Mouse (Mus musculus): ENCODE measurements around the gene Zfp763. TPM values are rescaled to one million over a fixed set of nuclear protein-coding genes. Genes with fewer than 3 reads are reported as not detected.
"Not testable (repeated sequence)": the region's sequence is repeated elsewhere in the genome, so short reads cannot be mapped to it uniquely, and the experiment has no call there.

Gene Zfp763
- 0.26 and 0.34 TPM in 2 replicates for polyA plus RNA-seq (2012; rRNA removed)

GRCm38 (mm10) chr17:33032900-33033891, at the start of gene Zfp763:
Gene Zfp763, minus strand, starts transcription at chr17:33033402.
- peak within 1 kb of the TSS; percentile 66 for H3K4me3 ChIP-seq (ENCODE audit: extremely low read depth, insufficient read depth, insufficient read length)
- TF ChIP-seq POLR2A (IDR thresholded peaks at IDR 0.05; ENCODE audit: low read depth, low read length) (no peak), CTCF (IDR thresholded peaks at IDR 0.05; ENCODE audit: extremely low read depth, insufficient read depth, insufficient read length, insufficient replicate concordance) (no peak)
- peak; percentile 50 to 67 for DNase-seq (ENCODE audit: low read depth in 1 of 2, low spot score in 2 of 2)
- WGBS = 4% methylated on average over 27 of the region's 27 CpGs
- no peaks in the 10 kb centered on the region for H3K27me3 ChIP-seq (ENCODE audit: control insufficient read depth, insufficient read depth, low read length)
- H3K27ac ChIP-seq (ENCODE audit: insufficient read depth, low read length) = no peak within 1 kb of the TSS
- no peaks in the 10 kb centered on the region for H3K36me3 ChIP-seq (ENCODE audit: control insufficient read depth, insufficient read depth, low read length)
- H3K4me1 ChIP-seq (ENCODE audit: control insufficient read depth, insufficient read depth, insufficient read length) = no peaks in the 10 kb centered on the region

DNA sequence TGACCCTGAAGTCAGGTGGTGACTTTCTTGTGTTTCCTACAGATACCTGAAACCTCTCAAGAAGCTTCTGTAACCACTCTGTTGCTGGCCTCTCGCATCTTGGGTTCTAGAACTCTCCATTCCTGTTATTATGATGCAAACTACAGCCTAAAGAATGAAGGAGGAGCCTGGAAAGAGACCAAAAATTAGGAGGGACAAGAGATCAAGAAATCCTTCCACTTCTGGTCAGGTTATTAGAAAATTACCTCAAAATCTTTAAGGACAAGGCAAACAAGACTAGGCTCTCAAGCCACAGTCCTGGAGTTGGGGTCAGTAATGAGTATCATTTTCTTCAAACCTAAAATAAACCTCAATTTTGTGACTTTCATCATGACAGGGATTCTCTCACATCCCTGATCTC, 34.8 kb upstream of the Zfp763 start, which contains the start of gene 4921501E09Rik:
4921501E09Rik (minus strand) TSS at position 101 of the 400 bp plus-strand sequence.
- TF ChIP-seq POLR2A (IDR thresholded peaks at IDR 0.05; ENCODE audit: low read depth, low read length) (no peak), CTCF (IDR thresholded peaks at IDR 0.05; ENCODE audit: extremely low read depth, insufficient read depth, insufficient read length, insufficient replicate concordance) (no peak)
- 61% methylated on average over 1 of the region's 1 CpGs for WGBS
- Histone ChIP-seq H3K4me3 (ENCODE audit: extremely low read depth, insufficient read depth, insufficient read length) (no peak within 1 kb of the TSS), H3K36me3 (ENCODE audit: control insufficient read depth, insufficient read depth, low read length) (no peaks in the 10 kb centered on the region), H3K4me1 (ENCODE audit: control insufficient read depth, insufficient read depth, insufficient read length) (no peaks in the 10 kb centered on the region), H3K27ac (ENCODE audit: insufficient read depth, low read length) (no peak within 1 kb of the TSS), H3K27me3 (ENCODE audit: control insufficient read depth, insufficient read depth, low read length) (no peaks in the 10 kb centered on the region)
- no peak for DNase-seq (ENCODE audit: low read depth in 1 of 2, low spot score in 2 of 2)

DNA sequence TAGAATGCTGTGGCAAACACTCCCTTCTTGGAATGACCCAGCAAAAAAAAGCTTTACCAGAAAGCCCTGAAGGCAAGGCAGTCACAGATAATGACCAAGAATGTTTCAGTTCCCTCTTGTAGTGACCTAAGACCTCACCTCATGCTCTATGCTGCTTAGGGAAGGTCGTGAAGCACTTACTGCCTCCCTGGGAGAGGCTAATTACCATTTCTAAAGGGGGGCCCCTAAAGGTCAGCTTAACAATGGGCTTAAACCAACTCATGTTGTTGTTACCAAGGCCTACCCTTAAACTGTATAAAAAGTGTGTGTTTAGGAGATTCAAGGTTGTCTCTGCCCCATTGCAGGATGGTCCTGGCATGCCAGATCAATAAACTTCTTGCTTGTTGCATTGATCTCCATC, 29.8 kb upstream of the Zfp763 start:
- Histone ChIP-seq H3K4me1 (ENCODE audit: control insufficient read depth, insufficient read depth, insufficient read length) (no peaks in the 10 kb centered on the region), H3K4me3 (ENCODE audit: extremely low read depth, insufficient read depth, insufficient read length) (no peak overlapping the region), H3K27ac (ENCODE audit: insufficient read depth, low read length) (no peak overlapping the region), H3K36me3 (ENCODE audit: control insufficient read depth, insufficient read depth, low read length) (no peaks in the 10 kb centered on the region), H3K27me3 (ENCODE audit: control insufficient read depth, insufficient read depth, low read length) (no peaks in the 10 kb centered on the region)
- 0% methylated on average over 1 of the region's 1 CpGs for WGBS
- no peak for DNase-seq (ENCODE audit: low read depth in 1 of 2, low spot score in 2 of 2)
- TF ChIP-seq CTCF (IDR thresholded peaks at IDR 0.05; ENCODE audit: extremely low read depth, insufficient read depth, insufficient read length, insufficient replicate concordance) (no peak), POLR2A (IDR thresholded peaks at IDR 0.05; ENCODE audit: low read depth, low read length) (no peak)

DNA sequence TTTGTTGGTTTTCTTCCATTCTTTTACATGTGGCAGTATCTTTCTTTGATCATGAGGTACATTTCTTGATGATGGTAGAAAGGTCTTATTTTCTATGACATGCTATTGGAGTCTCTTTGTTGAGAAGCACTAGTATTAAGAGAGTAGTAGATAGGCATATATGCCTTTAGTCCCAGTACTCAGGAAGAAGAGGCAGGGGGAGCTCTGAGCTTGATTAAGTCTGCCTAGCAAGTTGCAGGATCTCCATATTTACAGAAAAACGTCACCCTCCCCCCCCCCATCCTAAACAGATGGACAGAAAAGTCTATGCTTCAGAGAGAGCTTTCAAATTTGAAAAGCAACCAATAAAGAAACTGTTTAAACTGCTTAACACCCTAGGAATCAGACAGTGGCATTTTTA, 25.6 kb upstream of the Zfp763 start:
- no peaks in the 10 kb centered on the region for H3K4me1 ChIP-seq (ENCODE audit: control insufficient read depth, insufficient read depth, insufficient read length)
- H3K27ac ChIP-seq (ENCODE audit: insufficient read depth, low read length) = no peak overlapping the region
- H3K36me3 ChIP-seq (ENCODE audit: control insufficient read depth, insufficient read depth, low read length) = no peaks in the 10 kb centered on the region
- no peak for DNase-seq (ENCODE audit: low read depth in 1 of 2, low spot score in 2 of 2)
- TF ChIP-seq CTCF (IDR thresholded peaks at IDR 0.05; ENCODE audit: extremely low read depth, insufficient read depth, insufficient read length, insufficient replicate concordance) = no peak
- no peak for TF ChIP-seq POLR2A (IDR thresholded peaks at IDR 0.05; ENCODE audit: low read depth, low read length)
- no peak overlapping the region for H3K4me3 ChIP-seq (ENCODE audit: extremely low read depth, insufficient read depth, insufficient read length)
- WGBS = 9% methylated on average over 1 of the region's 1 CpGs
- H3K27me3 ChIP-seq (ENCODE audit: control insufficient read depth, insufficient read depth, low read length) = no peaks in the 10 kb centered on the region

DNA sequence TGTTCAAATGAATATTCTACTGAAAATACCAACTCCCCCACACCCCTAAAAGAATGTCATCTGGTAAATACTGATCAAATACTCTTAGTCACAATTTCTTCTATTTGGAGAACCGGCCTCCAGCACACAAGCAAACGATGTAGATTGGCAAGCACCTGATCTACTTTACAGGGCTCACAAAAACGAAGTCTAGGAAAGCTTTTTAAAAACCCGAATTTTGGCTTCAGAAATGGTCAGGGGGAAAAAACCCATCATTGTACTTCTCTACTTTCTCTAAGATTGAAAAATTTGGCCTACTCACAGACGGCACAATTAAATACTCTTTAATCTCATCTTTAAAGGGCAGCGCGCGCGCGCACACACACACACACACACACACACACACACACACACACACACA, 826 bp downstream of the Zfp763 start:
- TF ChIP-seq POLR2A (IDR thresholded peaks at IDR 0.05; ENCODE audit: low read depth, low read length) (no peak), CTCF (IDR thresholded peaks at IDR 0.05; ENCODE audit: extremely low read depth, insufficient read depth, insufficient read length, insufficient replicate concordance) (no peak)
- no peak for DNase-seq (ENCODE audit: low read depth in 1 of 2, low spot score in 2 of 2)
- WGBS = 5% methylated on average over 10 of the region's 10 CpGs

DNA sequence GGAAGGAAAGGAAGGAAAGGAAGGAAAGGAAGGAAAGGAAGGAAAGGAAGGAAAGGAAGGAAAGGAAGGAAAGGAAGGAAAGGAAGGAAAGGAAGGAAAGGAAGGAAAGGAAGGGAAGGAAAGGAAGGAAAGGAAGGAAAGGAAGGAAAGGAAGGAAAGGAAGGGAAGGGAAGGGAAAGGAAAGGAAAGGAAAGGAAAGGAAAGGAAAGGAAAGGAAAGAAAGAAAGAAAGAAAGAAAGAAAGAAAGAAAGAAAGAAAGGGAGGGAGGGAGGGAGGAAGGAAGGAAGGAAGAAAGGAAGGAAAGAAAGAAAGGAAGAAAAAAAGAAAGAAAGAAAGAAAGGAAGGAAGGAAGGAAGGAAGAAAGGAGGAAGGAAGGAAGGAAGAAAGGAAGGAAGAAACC, 12.8 kb downstream of the Zfp763 start:
- not testable (repeated sequence) for H3K27ac ChIP-seq (ENCODE audit: insufficient read depth, low read length); DNase-seq (ENCODE audit: low read depth in 1 of 2, low spot score in 2 of 2); H3K4me1 ChIP-seq (ENCODE audit: control insufficient read depth, insufficient read depth, insufficient read length); H3K4me3 ChIP-seq (ENCODE audit: extremely low read depth, insufficient read depth, insufficient read length); H3K27me3 ChIP-seq (ENCODE audit: control insufficient read depth, insufficient read depth, low read length)
- H3K36me3 ChIP-seq (ENCODE audit: control insufficient read depth, insufficient read depth, low read length) = peaks cover 22% of the 10 kb centered on the region

More for the DNA sequence above, 826 bp downstream of the Zfp763 start:
- Histone ChIP-seq H3K27me3 (ENCODE audit: control insufficient read depth, insufficient read depth, low read length) (no peaks in the 10 kb centered on the region), H3K4me3 (ENCODE audit: extremely low read depth, insufficient read depth, insufficient read length) (peak overlapping the region; percentile 66), H3K36me3 (ENCODE audit: control insufficient read depth, insufficient read depth, low read length) (no peaks in the 10 kb centered on the region), H3K4me1 (ENCODE audit: control insufficient read depth, insufficient read depth, insufficient read length) (no peaks in the 10 kb centered on the region), H3K27ac (ENCODE audit: insufficient read depth, low read length) (no peak overlapping the region)

DNA sequence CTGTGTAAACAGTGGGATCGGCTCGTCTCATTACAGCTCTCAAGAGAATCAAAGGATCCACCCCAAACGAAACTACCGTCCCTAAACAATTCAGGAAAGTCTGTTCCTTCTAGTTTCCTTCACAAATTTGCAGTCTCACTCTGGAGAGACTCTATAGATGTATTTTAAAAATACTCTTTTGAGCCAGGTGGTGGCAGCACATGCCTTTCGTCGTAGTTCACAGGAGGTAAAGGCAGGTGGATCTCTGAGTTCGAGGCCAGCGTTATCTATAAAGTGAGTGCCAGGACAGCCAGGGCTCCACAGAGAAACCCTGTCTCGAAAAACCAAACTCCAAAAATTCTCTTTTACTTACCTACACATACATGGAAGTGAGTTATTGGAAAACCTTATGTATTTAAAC, 24.9 kb downstream of the Zfp763 start:
- no peaks in the 10 kb centered on the region for H3K4me1 ChIP-seq (ENCODE audit: control insufficient read depth, insufficient read depth, insufficient read length)
- DNase-seq (ENCODE audit: low read depth in 1 of 2, low spot score in 2 of 2) = no peak
- 34% methylated on average over 9 of the region's 9 CpGs for WGBS

More for the DNA sequence above, 24.9 kb downstream of the Zfp763 start:
- no peaks in the 10 kb centered on the region for H3K27me3 ChIP-seq (ENCODE audit: control insufficient read depth, insufficient read depth, low read length)
- TF ChIP-seq CTCF (IDR thresholded peaks at IDR 0.05; ENCODE audit: extremely low read depth, insufficient read depth, insufficient read length, insufficient replicate concordance) (no peak), POLR2A (IDR thresholded peaks at IDR 0.05; ENCODE audit: low read depth, low read length) (no peak)
- H3K4me3 ChIP-seq (ENCODE audit: extremely low read depth, insufficient read depth, insufficient read length) = no peak overlapping the region
- H3K27ac ChIP-seq (ENCODE audit: insufficient read depth, low read length) = no peak overlapping the region
- peaks cover 15% of the 10 kb centered on the region for H3K36me3 ChIP-seq (ENCODE audit: control insufficient read depth, insufficient read depth, low read length)

Measured in spleen, adult 2 months (tissue).